Mouse (Mus musculus): ENCODE results near the gene Fgr.

Fgr gene

DNA sequence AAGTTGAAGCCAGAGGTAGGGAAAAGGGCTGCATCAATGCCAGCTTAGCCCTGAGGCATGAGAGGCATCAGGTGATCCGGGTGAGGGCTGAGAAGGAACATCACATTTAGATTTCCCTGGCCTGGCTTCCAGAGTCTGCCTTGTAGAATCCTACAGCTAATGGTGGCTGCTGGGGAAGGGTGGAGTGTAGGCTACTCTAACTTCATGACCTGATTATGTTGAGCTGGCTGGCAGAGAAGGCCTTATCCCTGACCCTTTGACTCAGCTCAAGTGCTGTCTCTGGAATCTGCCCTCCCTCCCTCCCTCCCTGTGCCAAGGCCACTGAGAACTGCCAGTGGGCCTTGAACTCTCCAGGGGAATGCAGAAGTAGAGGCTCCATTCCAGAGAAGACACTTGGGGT, 61.6 kb downstream of the Fgr start:
- WGBS = 88% methylated on average over 1 of the region's 1 CpGs

DNA sequence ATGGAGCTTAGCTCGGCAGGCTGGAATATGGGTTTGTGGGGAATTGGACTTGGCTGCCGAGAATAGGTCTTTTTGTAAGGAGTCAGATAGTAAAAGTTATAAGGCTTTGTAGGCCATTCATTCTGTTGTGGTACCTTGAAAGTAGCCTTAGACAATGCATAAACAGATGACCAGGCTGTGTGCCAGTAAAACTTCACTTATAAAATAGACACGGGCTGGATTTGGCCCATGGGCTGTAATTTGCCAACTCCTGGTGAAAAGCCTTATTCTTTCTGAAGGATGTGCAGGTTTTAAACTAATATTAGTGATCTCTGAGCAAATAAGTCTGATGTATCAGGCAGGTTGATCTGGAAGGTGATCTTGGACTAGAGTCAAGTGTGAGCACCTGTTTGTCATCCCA, 62.1 kb downstream of the Fgr start:
- WGBS = 56% methylated on average over 3 of the region's 3 CpGs

DNA sequence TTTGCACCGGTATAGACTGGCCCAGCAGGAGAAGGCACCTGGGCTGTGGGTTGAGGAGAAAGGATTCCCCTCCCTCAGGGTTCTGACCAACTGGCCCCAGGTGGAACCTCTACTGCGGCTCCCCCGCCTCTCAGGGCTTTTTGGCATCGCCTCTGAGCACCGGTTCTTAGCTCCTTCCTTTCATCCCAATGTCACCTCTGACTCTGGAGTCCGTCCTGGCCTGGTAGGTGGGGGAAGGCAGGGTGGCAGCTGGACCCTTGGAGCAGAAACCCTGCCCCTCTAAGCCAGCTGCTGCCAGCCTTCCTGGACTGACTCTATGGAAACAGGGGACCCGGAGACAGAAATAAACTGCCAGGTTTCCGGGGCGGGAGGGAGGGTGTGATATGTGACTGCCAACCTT, 63.4 kb downstream of the Fgr start:
- WGBS = 38% methylated on average over 9 of the region's 9 CpGs

DNA sequence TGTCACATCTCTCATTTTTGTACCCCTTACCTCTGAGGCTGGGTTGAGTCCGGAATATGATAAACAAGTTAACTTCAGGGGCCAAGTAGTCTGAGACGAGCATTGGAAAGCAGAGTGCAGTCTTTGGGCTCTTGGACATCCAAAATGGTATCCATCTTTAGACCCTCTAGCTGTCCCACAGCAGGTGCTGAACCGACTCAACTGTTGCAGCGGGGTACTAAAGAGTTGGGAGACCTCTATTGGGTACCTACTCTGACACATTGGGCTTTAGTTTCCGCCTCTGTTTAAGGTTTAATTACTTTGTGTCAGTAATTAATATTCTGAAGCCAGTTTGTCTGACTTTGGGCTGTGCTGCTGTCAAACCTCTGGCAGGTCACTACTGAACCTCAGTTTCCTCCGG, 63.9 kb downstream of the Fgr start:
- WGBS = 58% methylated on average over 6 of the region's 6 CpGs

DNA sequence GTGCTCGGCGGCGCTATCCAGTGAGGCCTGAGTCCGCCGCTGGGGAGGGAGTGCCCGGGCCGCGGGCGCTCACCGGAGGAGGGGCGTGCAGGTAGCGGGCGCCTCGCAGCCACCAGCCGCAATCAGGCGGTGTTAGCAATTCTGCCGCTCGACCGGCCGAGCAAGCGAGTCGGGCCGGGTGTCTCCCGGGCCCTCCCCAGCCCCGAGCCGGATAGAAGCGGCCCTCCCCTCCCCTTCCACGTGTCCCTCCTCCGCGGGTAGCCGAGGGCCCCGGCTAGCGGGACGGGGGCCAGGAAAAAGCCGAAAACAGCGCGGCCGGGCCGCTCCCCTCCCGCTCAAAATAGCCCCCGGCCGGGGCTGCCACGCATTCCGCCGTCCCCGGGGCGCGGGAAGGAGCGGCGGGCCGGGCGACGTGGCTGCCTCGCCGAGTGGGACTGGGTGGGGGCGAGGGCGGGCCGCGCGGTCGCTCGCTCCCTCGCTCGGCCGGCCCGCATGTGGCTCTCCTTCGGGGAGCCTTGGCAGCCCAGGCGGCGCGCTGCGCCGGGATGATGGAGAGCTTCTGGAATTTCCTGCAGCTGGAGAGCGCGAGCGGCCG, 64.7 kb downstream of the Fgr start:
- 1% methylated on average over 67 of the region's 76 CpGs for WGBS

DNA sequence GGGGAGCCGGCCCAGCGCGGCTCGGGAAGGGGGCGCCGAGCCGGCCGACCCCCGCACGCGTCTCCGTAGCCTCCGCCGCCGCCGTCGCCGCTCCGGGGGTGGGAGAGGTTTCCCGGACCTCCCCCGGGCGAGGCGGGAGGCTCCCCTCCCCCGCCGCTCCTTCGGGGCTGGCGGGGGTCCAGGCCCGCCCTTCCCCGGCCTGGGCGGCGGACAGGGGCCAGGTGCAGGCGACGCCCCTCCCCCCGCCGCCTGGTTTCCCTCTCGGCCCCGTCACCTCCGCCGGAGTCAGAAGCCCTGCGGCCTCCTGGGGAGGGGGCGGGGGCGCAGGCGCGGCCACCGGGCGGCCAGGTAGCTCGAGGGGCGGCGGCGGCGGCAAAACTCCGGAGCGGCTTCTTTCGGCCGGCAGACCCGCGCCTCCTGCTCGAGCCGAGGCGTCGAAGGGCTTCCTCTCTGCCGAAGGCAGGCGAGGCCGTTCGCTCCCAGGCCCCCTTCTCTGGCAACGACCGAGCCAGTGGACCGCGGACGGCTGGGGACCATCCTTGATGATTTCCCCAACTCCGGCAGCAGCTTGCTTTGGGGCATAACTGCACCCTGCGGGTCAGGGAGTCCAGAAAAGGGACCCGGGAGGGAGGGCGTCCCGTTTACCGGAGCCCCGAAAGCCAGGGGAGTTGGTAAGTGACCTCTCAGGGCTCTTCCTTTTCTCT, 65.4 kb downstream of the Fgr start:
- WGBS = 9% methylated on average over 73 of the region's 77 CpGs

DNA sequence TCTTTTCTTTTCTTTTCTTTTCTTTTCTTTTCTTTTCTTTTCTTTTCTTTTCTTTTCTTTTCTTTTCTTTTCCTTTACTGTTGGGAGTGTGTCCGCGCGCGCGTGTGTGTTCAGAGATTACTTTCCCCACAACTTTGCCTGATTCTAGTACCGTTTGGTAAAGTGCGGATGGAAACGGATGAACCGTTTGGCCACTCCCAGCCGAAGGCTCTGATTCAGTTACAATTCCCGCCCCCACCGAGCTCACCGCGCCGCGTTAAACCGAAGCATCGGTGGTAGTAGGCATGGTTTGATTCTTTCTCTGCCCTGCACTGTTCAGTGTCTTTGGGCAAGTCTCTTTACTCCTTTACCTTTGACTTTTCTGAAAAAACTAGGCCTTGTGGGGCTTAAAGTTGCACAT, 65.9 kb downstream of the Fgr start:
- WGBS = 53% methylated on average over 18 of the region's 18 CpGs

DNA sequence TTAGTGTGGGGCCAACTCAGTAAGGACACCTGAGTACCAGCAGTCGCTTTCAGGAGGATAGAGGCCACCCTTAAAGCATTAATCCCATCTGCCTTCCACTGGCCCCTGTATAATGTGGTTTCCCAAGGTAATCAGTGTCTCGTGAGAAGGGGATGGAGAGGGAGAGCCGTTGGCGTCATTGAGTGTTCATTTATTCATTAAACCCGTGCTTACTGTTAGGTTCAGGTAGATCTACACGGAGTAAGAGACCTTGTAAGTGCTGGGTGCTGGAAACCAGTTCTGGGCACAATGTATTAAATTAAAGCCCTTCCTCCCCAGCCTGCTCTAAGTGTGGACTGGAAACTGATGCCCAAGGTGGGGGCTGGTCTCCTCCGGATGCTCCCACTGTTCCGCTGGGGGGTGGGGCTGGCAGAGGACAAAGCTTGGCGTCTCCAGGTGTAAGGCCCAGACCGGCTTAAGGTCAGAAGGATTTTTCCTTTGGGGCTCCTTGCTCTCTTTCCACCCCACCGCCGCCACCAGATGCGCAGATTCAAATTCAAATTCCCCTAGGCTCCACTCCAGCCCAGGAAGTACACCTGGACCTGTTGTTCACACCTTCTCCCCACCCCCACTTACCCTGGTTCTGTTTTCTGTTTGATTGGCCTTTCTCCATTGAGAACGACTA, 66.5 kb downstream of the Fgr start:
- WGBS = 82% methylated on average over 14 of the region's 14 CpGs

DNA sequence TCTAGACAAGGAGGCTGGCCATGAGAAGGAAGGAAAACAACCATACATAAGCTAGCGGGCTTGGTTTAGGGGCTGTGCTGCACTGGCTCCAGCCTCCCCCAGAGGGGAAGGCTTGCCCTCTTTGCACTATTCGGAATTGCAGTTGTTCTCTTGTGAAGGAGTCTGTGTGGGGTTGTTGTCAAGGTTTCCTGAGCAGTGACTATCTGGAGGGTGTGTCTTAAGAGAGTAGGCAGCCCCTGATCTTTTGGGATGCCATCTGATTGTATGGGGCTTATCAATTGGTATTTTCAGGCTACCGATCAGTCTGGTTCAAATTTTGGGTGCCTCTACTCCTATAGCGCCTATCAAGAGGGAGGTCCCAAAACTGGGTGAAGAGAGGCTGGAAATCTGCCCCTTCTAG, 68.3 kb downstream of the Fgr start:
- 49% methylated on average over 4 of the region's 4 CpGs for WGBS

DNA sequence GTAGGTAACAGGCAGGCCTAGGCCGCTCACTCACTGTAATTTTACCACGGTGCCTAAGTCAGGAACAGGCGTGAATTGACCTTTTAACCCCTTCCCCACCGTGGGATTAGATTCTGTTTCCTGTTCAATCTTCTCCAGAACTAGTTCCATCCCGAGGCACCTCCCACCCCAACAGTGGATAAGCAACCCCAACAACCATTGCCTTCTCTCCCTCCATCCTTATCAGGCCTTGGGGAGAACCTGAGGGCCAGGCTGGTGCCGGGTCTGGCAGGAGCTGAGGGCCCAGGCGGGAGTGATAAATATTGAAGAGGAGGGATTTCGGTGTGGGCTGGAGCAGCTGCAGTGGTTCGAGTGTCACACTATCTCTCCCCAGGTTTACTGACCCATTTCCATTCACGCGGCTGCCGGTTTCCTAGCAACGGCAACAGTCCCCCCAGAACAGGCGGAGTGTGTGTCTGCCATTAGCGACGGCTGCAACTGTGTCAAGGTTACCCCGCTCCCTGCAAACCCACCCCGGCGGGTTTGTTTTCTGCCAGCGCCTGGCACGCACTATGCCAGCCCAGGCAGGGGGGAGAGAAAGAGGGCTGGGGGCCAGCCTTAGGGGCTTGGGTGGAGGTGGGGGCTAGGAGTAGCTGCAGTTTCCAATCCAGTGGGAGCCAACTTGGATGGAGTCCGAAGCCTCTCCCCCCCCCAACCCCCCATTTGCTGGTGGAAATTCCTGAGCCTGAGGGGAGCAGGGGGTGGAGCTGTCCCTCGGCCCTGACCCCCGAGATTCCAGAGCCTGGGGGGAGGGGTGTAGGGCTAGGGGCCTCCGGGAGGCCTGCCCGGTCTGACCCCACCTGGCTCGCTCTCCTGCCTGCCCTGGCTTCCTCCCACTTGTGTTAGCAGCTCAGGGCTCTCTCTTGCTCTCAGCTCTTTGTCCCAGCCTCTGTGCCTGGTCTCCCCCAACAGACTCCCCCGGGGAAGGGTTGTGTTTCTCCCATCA, 69.0 kb downstream of the Fgr start:
- 20% methylated on average over 28 of the region's 28 CpGs for WGBS

DNA sequence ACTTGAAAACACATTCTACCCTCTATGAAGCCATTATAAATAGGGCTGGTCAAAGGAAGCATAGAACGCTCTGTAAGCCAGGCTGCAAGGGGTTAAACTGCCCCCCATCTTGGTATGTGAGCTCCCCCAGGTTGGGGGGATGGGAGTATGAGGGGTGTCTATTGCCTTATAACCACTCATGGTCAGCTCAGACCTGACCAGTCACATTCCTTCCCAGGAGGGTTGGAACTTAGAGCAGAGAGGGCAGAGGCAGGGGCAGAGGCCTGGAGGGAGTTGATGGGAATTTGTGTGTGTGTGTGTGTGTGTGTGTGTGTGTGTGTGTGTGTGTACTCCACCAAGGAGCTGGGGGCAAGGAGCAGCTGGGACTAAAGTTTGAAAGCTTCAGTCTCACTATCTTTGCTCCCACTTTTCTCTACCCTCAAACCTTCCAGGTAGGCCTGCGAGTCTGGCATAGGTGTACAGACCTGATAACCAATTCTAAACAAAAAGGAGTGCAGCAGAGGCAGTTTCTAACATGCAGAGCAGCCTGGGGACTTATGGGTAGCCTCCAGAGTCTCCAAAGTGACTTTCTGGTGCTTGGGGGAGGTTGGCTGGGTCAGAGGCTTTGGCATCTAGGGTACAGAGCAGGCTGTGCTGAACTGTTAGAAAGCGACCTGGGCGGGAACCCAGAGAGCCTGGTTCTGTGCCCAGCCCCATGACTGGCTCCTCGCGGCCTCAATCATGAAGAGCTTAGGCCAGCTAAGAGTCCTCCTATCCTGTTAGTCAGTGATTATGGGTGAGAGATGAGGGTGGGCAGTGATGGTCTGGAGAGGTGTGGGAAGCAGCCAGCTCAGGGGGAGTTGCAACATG, 70.1 kb downstream of the Fgr start:
- 56% methylated on average over 6 of the region's 6 CpGs for WGBS

DNA sequence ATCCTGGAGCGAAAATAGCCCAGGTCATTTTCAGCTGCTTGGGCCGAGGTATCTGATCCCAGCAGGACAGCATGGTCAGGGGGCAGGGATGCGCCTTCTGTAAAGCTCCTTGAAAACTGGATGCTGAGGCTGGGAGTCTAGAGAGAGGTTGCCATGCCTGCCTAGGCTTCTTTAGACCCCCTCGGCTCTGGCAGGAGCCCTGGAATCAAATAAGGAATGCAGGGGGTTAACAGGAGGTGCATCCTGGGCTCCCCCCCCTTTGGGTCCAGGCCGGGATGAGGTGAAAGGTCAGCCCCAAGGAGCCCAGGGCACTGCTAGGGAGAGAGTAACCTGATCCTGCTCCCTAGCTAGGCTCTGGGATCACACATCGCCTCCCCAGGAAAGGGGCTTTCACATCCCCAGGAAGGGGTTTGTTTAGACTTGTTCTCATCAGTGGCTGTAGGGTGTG, 70.8 kb downstream of the Fgr start:
- 51% methylated on average over 6 of the region's 6 CpGs for WGBS

DNA sequence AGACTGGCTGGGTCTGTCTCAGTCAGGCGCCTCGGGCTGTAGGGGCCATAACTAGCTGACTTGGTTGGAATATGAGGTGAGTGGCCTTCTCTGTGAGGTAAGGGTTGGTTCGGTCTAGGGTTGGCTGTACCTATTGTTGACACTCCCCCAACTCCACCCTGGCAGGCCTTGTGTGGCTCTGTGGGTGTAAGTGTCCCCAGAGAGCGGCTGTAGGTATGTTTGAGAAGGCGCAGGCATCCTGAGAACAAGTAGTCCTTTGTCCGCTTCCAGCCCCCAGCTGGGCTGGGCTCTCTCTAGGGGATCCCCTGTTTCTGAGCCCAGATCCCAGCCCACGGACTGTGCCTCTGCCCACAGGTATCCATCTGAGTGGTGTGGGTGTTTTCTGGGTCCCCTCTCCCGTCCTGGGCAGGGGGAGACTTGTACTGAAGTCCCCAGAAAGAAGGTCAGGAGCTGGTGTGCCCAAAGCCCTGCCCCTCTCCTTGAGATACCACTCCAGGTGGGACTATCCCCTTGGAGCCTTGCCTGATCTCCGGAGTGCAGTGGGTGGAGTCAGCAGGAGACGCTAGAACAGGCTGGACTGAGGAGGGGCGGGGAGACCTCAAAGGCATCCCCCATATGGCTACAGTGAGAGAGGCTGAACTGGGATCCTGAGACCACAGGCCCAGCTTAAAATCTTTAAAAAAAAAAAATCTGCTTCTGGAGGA, 72.0 kb downstream of the Fgr start:
- WGBS = 43% methylated on average over 11 of the region's 11 CpGs

DNA sequence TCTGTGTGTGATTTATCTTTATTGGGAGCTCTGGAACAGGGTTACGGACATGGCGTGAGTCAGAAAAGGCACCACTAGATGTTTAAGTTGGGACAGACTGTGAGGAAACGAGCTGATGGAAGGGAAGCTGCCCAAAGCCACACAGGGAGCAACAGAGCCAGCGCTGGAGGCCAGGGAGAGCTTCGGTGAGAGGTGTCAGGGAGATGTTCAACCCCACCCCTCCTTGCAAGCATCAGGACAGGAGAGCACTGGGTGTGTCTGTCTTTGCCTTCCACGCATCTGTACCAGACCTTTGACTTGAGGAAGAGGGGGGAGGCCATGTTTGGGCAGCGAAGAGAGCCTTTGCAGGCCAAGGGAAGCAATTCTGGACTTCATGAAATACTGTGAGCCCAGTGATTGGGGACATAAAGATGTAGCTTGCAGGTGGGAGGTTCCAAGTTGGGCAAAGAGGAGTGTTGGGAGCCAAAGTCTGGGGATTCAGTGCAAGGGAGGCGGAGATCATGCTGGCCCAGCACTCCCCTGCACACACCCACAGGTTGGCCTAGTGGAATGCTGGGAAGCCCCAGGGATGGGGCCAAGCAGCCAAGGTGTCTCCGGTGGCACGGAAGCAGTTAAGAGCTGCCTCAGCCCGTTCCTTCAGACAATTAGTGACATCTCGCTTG, 72.9 kb downstream of the Fgr start:
- 33% methylated on average over 12 of the region's 12 CpGs for WGBS

DNA sequence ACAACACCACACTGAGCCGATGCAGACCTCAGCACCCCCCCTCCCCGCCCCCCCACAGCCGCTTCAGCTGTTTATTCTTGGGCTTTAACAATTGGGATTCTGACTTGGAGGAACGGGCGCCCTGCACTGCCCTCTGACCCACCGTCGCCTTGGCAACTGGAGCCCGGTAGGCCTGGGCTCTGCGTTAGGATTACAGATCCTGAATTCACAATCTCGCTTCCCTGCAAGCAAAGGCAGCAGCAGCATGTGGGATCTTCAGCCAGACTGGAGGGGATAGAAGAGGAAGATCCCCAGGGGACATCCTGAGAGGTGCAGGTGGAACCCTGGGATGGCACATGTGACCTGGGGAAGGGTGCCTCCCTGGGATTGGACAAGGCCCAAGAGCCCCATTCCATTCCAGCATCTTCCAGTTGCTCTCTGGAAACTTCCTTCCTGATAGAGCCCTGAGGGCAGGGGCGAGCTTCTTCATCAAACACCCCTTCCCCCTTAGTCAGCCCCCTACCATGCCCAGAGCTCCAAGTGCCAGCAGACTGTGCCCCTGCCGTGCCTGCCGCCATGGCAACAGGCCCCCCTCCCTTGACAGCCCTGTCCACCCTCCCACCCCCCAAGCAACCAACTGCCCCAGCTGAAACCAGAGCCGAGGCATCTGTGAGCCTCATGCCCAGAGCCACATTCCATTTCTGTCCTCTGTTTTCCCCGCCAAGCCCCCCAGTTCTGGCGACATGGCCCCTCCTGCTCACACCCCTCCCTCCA, 73.6 kb downstream of the Fgr start:
- 13% methylated on average over 16 of the region's 16 CpGs for WGBS

DNA sequence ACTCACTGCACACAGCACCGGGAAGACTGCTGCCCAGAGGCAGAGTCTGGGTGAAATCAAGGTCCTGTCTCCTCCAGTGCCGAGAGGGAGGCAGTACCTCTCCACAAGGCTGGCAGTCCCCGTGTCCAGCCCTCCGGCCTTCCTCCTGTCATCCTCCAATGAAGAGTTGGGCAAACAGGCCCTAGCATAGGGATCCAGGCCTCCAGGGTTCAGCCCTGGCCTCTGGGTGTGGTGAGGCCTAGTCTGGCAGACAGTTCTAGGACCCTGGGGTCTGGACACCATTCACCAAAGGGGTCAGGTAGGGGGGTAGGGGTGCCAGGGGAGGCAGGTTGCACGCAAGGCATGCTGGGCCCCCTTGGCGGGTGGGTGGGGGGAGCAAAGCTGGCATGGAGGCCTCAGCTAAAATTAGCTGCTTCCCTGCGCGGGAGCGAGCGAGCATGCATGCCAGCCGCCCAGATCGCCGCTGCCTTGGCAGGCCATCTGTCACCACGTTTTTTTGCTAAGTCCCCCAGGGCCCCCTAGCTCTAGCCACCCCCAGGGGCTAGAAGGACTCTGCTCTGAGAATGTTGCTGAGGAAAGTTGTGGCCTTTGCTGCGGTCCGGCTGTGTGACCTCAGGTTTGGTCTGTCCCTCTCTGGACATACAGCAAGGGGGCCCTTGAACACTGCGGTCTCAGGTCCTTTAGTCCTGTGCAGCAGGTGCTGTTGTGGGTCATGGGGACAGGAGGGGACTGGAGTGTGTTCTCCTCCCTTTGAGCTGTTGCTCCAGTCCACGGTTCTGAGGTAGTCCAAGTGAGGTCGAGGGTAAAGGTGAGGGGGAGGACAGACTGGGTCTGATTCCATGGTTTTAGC, 75.4 kb downstream of the Fgr start:
- WGBS = 34% methylated on average over 19 of the region's 19 CpGs

DNA sequence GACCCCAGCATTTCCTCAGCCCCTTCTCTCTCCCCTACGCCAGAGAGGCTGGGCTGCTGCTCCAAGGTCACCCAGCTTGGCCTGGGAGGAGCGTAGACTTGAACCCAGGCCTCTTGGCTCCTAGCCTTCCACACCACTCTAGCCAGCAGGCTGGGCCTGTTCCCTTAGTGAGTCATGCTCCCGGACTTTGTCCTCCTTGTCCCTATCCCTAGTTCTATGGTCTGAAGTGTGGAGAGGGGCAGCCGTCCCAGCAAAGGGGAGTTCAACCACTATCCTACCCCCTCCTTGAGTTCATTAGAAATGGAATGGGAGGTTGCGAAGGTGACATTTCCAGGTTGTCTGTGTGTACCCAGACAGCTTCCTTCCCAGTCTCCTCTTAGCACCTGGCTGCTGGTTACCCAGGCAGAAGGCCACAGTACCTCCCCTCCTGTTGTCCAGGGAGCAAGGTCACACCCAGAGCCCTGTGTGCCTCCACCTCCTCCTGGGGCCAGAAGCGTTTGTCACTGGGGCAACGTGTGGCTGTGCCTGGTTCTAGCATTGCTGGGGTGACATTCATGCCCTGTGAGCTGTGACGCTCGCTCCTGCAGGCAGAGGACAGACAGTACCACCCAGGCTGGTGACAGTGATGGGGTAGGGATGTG, 76.4 kb downstream of the Fgr start:
- 56% methylated on average over 9 of the region's 9 CpGs for WGBS
